Mouse (Mus musculus) gastrocnemius, postnatal 36 days (tissue): Measurements from ENCODE around the gene Itm2b. TPM values are rescaled to one million over a fixed set of nuclear protein-coding genes. Genes with fewer than 3 reads are reported as not detected.

Experiments used
- DNase-seq, 2 experiments: peaks; one replicate each; pipeline ENCODE4 v3.0.0; 2022
- intact Hi-C: fragments of 180-260 bp; cut with DNase I; formaldehyde crosslinking; loops from one replicate; pipeline ENCODE4 v1.15.1; 2025
- total RNA-seq, 2 experiments: library from RNA; stranded (reverse); gene quantifications; 2 replicates each; pipeline ENCODE4 v1.2.3; 2021

The Itm2b gene
- total RNA-seq, 2 experiments from 2014 or later, result 262 to 264 TPM

DNA sequence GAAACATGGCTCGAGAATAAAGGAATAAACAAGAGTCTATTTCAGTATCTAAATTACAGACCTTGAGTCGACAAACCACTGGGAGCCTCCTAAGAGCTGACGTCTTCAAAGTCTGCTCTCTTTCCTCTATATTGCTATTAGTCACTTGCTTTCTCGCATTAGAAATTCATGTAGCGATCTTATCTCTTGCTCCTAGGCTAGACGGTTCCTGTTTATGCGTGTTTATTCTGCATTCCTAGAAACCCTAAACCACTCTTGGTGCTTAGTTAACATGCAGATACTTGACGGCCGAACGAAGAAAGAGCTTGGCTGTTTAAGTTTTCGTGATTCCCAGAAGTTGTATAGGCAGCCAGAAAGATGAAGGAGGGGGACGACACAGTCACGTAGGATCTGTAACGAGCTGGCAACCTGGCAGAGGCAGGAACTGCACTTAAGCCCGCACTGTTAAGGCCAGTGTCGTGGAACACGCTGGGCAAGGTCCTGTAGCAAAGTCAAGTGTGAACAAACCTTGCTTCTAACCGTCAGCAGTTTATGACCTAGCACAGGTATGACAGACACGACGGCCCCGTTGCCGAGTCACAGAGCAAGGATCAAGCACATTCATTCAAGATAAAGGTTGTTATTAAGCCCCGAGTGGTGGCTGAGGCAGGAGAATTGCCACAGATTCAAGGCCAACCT lies 14.3 kb downstream of the Itm2b start:
- intact Hi-C loops, result no loop called here

DNA sequence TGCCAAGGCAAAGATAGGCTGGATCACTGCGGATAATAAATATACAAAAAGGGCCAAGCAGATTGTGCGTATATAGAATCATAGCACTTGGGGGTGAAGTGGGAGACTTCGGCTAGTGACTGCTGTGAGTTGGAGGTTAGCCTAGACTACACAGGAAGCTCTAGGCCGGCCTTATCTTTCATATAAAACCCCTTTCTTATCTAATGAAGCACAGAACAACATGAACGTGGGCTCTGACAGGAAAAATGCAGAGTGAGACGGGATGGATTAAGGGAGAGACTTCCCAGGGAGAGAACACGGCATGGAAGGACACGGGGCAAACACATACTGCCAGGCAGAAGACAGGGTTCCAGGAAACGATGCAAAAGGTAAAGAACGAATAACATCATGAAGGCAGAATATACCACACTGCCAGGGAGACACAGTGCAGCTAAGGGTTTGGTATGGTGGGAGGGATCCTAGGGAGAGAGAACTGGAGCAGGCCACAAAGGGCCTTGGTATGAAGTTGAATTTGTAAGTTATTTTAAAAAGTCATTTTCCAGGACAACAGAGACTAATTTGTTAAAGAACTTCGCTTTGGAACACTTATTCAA lies 14.9 kb downstream of the Itm2b start:
- DNase-seq, result no peak
- intact Hi-C loops, result no loop called here

More for the DNA sequence above, 14.3 kb downstream of the Itm2b start:
- DNase-seq, result no peak

DNA sequence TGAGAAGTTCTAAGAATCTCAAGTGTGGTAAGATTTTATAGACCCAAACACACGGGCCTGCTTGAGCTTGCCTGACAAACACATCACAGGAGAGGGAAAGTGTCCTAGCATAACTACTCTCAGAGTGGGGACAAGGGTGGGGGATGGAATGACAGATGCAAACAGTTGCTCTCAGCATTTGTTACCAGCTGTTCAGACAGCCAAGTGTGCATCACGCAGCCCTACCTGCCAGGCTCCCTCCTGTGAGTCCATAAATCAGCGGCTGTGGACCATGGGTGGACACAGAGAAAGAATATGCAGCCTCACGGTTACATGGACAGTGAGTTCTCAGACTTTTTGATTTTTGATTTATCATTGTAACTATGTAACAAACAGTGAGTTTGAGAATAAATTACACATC lies 15.5 kb downstream of the Itm2b start:
- intact Hi-C loops, result loop anchor here (5.0 kb wide), 1 partner anchor 42 kb away; the partner anchor contains the start of gene Rb1
- DNase-seq, result no peak

DNA sequence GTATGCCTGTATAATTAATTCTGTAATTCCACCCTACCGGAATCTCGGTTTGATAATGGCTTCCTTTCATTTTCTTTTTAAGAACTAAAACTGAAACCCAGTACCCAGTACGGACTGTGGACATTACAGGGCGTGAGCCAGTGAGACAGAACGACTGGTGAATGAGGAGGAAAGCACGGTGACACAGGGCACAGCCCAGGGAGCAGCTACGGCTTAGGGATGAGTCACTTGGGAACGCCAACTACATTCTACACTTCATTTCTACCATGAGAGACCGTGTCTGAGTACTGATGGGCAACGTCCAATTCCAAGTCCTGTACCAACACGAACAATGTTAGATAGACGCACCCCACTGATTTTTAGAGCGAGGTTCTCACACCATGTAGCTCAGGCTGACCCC lies 16.1 kb downstream of the Itm2b start:
- intact Hi-C loops, result loop anchor here (5.0 kb wide), 1 partner anchor 42 kb away; the partner anchor contains the start of gene Rb1
- DNase-seq, result no peak

DNA sequence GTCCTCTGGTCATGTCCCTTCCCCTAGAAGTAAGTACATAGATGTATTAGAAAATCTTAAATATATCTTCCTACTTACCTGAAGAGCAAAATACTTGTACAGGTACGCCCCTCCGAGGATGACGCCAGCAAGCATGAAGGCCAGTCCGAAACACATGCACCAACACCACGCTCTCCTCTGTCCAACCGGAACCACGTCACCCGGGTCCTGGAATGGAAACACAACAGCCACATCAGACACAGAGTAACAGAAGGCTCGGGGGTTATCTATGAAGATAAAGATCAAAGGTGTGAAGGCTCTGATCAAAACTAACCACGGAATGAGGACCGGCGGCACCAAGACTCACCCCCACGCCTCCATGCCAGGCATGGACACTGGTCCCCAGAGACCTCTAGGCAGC lies 16.9 kb downstream of the Itm2b start:
- intact Hi-C loops, result loop anchor here (5.0 kb wide), 1 partner anchor 41 kb away; the partner anchor contains the start of gene Rb1
- no peak for DNase-seq

DNA sequence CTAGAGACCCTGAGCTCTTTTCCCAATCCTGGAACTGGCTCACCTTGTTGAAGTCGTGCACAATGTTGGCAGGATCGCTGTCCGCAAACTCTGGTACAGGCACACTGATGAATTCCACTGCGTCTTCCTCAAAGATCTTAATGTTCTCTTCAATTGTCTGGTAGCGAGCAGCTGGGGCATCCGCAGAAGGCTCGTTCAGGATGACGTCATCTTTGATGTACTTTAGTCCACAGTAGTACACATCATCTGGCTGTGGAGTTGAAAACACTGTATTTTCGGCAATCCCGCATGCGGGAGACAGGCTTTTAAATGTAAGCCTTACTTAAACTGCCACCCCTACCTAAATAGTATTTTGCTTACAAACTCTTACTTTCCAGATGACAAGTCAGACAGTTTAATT lies 18.8 kb downstream of the Itm2b start:
- intact Hi-C loops, result loop anchor here (5.0 kb wide), 1 partner anchor 39 kb away; the partner anchor contains the start of gene Rb1
- DNase-seq, result no peak

DNA sequence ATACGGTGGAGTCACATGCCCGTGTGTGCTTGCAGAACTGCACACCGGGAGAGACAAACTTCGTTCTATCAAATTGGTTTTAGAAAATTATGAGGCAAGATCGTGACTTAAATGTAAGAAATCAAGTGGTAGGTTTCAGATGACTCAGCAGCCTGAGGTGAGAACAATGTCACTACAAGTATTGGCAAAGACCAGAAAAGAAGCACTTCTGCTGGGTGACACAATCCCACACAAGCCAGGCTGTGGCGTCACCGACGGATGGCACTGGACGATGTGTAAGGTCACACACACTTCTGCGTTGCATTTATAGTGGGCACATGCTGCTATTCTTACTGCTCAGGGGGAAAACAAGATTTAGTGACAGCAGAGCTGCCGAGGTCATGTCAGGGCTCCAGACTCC lies 21.3 kb downstream of the Itm2b start:
- intact Hi-C loops, result no loop called here
- DNase-seq, result no peak

DNA sequence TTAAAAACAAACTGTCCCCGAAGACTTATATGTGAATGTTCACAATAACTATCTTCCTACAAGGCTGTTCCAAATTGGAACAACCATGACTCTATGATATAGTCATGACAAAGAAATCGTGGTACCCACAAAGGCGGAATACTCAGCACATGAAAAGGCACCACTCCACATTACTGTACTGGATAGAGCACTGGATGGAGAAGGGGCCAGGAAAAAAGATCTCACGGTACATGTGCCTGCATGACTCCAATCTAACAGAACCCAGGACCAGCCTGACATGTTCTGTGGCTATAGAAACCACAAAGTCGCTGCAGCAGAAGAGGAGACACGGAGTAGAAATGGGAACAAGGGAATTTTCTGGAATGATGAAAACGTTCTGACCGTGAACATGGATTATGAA lies 30.4 kb downstream of the Itm2b start:
- DNase-seq, result no peak
- intact Hi-C loops, result no loop called here

DNA sequence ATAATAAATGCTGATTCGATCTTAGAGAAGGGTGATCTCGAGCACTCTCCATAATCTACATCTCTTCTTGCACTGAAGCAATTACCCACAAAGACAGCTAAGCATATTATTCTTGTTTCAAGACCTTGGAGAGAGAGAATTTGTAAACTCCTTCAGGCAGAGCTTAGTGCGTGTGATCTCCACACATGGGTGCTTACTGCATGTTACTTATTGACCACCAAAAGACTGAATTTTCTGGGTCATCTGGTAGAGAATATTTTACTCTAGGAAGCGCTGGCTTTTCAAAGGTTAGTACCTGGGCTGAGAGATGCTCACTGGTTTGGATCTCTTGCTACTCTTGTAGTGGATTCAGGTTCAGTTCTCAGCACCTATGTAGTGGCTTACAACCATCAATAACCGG lies 34.0 kb downstream of the Itm2b start:
- DNase-seq, result no peak
- intact Hi-C loops, result no loop called here

DNA sequence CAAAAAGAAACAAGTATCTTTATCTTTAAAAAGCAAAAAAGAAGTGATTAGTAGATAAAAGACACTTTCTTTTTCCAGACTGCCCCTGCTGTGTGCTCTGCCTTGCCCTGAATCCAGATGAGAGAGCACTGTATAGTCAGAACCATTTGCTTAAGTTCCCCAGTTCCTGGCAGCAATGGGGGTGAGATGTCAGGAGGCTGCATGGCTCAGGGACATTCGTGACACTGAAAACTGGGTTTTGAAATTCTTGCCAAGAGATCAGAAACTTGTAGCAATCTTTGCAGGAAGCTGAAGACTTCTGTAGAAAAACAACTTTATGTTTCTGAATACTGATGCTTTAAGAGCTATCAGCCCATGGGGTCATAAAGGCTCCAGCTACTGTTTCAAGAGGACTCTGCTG lies 35.1 kb downstream of the Itm2b start:
- no peak for DNase-seq
- intact Hi-C loops, result no loop called here

DNA sequence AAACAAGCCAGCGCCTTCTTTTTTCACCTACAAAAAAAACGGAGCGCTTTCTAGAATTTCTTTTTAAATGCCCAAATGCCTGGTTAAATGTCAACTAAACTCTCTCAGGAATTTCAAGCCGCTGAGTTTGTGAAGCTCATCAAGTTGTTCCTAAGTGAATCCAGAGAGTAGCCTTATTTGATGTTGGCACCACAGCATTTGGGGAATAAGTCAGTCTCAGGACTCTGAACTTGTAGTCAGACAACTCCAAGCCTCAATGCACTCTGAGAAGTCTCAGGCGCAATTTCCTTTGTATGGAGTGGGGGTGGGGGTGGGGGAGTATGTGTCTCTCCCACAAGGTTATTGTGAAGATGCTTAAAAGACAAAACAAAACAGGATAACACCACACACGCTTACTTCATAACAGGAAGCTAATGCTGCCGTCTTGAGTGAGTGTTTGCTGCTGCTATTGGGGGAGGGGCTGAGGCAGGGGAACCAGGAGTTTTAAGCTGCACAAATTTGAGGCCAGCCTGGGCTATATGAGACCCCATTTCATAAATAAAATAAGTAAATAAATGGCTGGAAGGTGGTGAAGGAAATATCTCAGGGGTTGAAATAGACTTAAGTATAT lies 35.9 kb downstream of the Itm2b start:
- intact Hi-C loops, result no loop called here
- DNase-seq, result no peak

DNA sequence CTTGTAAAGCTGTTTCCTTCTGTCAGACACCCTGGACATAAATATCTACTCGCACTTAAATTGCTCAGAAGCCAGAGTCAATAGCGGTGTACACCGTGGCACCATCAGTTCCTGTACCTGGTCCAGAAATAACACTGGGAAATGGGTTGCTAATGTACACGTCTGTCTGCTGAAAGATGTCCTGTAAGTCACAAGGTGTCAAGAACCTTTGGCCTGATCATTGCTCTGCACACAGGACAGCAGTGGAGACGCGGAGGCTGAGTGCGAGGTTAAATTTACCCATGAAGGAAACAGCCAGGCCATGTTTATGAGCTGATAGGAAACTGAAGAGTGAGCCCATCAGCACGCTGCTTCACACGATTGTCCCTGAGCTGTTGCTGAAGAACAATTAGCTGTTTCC lies 37.8 kb downstream of the Itm2b start:
- intact Hi-C loops, result no loop called here
- no peak for DNase-seq

DNA sequence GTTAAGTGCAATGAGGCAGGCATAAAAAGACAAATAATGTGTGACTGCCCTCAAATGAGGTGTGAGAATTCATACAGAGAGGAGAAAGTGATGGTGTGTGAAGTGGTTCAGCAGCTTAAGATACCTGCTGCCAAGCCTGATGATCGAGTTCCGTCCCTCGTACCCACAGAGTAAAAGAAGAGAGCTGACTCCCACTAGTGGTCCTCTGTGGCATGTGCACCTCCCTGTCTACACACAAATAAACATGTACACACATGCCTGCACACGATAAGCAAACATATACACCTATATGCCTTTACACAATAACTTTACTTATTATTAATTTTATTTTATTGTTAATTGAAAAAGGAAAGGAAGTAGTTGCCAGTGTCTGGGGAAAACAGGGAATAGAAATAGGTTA lies 39.5 kb downstream of the Itm2b start:
- DNase-seq, result no peak
- intact Hi-C loops, result no loop called here

DNA sequence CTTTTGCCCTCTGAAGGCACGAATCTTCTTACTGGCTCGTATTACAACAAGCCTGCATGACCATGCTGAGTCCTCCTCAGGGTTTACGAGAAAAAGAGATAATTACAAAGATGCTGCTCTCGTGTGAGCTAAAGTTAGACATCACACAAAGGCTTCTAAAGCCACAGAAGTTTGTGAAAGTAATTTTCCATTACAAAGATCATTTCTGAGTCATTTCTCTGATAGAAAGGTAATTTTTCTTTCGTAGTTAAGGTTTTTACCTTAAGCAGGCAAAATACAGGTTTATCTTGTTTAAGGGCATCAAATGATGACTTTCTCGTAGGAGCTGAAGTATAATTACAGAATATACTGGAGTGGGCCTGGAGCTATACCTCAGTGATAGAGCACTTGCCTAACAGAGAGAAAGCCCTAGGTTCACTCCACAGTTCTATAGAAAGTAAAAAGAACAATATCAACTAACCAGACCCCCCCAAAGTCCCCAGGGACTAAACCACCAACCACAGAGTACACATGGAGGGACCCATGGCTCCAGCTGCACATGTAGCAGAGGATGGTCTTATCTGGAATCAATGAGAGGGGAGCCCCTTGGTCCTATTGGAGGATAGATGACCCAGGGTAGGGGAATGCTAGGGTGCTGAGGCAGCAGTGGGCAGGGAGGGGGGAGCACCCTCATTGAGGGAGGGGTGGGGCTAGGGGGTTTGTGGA lies 44.9 kb downstream of the Itm2b start:
- DNase-seq, result no peak
- intact Hi-C loops, result no loop called here

DNA sequence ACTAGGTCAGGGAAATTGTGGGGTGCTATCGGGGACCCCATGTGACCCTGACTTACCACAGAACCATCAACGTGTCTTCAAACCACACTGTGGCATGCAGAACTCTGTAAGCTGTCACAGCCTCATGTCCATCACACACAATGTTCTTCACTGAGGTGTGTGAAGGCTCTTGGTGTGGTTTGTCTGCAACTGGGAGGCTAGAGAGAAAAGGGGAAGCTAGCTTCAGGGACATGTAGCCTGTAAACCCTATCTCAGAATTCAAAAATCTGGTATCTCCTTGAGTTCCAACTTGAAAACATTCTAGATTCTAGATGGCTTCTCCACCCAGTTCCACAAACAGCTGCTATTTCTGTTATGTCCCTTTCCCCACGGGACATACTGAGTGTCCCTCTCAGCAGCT lies 45.5 kb downstream of the Itm2b start:
- intact Hi-C loops, result no loop called here
- DNase-seq, result no peak

DNA sequence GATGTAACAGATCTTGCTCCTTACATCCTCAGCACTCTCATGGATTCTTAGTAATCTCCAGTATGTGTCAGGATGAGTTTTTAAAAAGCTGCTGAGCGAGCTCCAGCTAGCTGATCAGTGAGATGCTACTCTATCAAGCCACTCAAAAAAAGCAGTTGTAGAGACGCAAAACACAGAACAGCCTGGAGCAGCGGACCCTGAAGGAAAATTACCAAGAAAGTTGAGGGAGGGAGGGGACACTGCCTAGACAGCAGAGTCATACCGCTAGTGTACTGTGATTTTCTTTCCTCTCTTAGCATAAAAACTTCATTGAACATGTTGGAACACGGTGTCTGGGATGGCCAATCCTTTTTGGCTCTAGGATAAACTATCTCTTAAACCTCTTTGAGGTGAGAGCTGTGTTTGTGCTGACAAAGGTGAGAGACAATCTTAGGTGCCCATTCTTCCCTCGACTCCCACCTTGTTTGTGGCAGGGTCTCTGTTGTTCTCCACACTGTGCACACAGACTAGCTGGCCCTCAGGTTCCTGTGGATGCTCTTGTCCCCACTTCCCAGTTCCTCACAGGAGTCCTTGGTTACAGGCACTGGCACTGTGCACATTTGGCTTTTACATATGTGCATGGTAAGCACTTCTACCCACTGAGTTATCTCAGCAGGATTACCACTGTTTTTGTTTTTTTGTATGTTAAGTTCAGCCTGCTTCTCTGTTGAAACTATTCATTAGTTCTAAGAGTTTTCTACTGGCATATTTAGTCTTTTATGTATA lies 48.6 kb downstream of the Itm2b start:
- DNase-seq, result no peak
- intact Hi-C loops, result no loop called here

DNA sequence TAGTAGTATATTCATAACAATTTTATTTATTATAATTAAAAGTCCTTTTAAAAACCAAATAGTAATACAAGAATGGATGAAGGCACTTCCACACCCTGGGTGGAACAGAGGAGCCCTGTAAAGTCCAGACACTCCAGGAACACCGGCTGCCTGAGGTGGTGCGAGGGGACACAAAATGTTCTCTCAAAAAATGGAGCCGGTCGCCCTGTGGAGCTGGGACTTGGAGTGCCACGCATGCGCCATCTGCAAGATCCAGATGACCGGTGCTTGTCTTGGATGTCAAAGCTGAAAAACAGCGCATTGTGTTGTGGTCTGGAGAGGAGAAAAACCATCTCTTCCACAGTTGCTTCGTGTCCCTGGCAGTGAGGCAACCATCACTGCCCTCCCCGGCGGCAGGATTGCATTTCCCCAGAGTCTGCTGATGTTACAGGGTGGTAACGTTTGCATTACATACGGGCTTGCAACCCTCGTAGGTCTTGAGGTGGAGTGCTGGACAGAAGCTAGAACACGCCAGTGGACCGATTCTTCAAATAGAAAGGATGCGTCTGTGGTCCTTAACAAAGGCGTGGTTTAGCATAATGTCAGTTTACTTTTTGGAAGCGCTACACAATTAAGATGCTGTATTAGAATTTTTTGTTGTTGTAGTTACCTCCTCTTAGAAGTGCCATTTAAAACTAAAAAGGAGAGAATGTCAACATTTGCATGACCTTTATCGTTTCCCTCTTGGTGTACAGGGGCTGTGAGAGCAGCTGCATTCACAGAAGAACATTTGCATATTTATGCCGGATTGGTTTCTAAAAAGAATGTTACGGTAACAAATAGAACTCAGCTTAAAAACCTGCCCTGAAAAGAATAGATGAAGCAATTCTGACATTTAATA lies 49.9 kb downstream of the Itm2b start:
- DNase-seq, result no peak
- intact Hi-C loops, result no loop called here

DNA sequence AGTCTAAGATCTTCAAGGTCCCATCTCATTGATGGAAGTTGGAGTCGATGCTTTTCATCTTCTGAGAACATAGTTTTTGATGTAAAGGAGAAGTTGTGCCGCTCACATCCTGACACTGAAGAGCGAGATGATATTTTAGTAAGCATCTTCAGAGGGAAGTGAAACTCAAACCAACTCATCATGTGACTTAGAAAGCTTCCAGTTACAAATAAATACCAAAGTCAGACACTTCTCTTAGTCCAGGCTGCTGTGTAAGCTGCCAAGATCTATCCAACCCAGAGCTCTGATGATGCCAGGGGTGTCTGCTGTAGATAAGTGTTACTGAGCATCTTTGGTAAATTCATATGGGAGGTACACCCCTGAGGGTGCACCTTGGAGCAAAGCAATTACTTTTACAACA lies 51.2 kb downstream of the Itm2b start:
- DNase-seq, result no peak
- intact Hi-C loops, result no loop called here

DNA sequence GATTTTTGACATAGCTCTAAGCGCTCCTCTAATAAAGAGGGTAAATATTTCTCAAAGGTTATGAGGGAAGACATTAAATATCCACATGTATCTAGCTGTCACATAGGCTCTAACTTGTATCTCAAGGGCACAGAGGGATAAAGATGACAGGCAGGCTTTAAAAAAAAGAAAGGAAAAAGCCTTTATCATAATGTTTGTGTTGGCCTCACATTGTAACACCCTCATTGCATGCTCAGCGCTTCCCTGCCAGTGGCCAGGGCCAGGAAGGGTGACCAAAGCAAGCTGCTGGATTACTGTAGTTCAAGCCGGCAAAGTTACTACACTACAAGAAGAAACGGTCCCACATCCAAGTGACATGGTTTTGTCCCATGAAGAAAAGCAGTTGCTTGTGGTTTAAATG lies 53.7 kb downstream of the Itm2b start:
- intact Hi-C loops, result no loop called here

DNA sequence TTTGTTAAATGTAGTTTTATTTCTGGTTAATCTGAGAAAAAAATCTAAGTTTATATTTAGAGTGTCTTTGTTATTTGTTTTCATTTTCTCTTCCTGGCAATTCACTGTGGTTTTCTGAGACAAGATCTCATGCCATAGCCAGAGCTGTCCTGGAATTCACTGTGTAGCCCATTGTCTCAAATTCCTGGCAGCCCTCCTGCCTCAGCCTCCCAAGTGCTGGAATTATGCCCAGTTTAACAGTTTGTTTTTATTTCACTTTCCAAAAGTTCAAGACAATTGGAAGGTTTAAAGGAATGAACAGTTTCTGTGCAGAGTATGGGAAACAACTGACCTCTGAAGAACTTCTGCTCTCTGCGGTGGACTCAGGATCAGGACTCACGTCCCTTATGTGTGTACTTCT lies 55.2 kb downstream of the Itm2b start:
- DNase-seq, result no peak
- intact Hi-C loops, result loop anchor here (5.0 kb wide), 1 partner anchor 37 kb away; no protein-coding TSS in a partner anchor

More for the DNA sequence above, 53.7 kb downstream of the Itm2b start:
- DNase-seq, result no peak
